Mouse (Mus musculus) lung, embryonic 16.5 days (tissue): ENCODE results near the gene Calm1. TPM values are rescaled to one million over a fixed set of nuclear protein-coding genes. Genes with fewer than 3 reads are reported as not detected.
"Not testable (repeated sequence)": the region's sequence is repeated elsewhere in the genome, so short reads cannot be mapped to it uniquely, and the experiment has no call there.

Experiments
- ATAC-seq: fragments of 200-750 bp; cut with Nextera tagmentation; 2 replicates; pipeline ENCODE4 v1.8.0; 2017; ENCODE audit warnings: low read depth, mild to moderate bottlenecking, moderate library complexity
- H3K27ac ChIP-seq: fragments of 300-500 bp; sonication (generic); 2 replicates; pipeline ENCODE4 v1.5.1; 2014; ENCODE audit warnings: mild to moderate bottlenecking, control low read depth, low read length
- H3K27me3 ChIP-seq: fragments of 300-500 bp; sonication (generic); 2 replicates; pipeline ENCODE4 v1.6.1; 2014; ENCODE audit warnings: low read depth, low read length, mixed read lengths; ENCODE audit not compliant: control insufficient read depth, insufficient read depth
- H3K36me3 ChIP-seq: fragments of 300-500 bp; sonication (generic); 2 replicates; pipeline ENCODE4 v1.6.1; 2014; ENCODE audit warnings: low read length; ENCODE audit not compliant: control insufficient read depth, insufficient read depth
- H3K4me1 ChIP-seq: fragments of 300-500 bp; sonication (generic); replicated peaks from 2 replicates; pipeline ENCODE4 v1.6.1; 2014; ENCODE audit warnings: low read length, mixed read lengths; ENCODE audit not compliant: control insufficient read depth, insufficient read depth
- H3K4me2 ChIP-seq: fragments of 300-500 bp; sonication (generic); 2 replicates; pipeline ENCODE4 v1.6.1; 2014; ENCODE audit warnings: low read depth, low read length, control low read depth
- H3K4me3 ChIP-seq: fragments of 300-500 bp; sonication (generic); 2 replicates; pipeline ENCODE4 v1.5.1; 2014; ENCODE audit warnings: mild to moderate bottlenecking, low read length, control low read depth
- H3K9ac ChIP-seq: fragments of 300-500 bp; sonication (generic); 2 replicates; pipeline ENCODE4 v1.6.1; 2014; ENCODE audit warnings: low read length, control low read depth
- H3K9me3 ChIP-seq: fragments of 300-500 bp; sonication (generic); 2 replicates; pipeline ENCODE4 v1.6.1; 2016; ENCODE audit warnings: low read length; ENCODE audit not compliant: control insufficient read depth
- WGBS: fragments of 180-500 bp; shearing (Covaris S2); extraction: QIAGEN DNeasy Blood & Tissue Kit; methylation state at CpG from one replicate; pipeline ENCODE4 v1.1.7; 2014; 5-methylcytosine and 5-hydroxymethylcytosine counted together
- polyA plus RNA-seq: library from polyadenylated mRNA; unstranded; fragments of >200 nt; fragmentation: Nextera tagmentation; extraction: Ambion mirVana; gene quantifications from 2 replicates; pipeline ENCODE4 v1.2.1, GENCODE M21; 2015

The Calm1 gene
- polyA plus RNA-seq, 1 experiment from 2014 or later: 1,859 TPM

- H3K9ac ChIP-seq: no peak overlapping the region
- no peak overlapping the region for H3K4me2 ChIP-seq
- no peak overlapping the region for H3K4me3 ChIP-seq
- no peaks in the 10 kb centered on the region; the same call in 1 of the 2 replicates for H3K9me3 ChIP-seq
- no peak overlapping the region for H3K27ac ChIP-seq
- no peaks in the 10 kb centered on the region for H3K27me3 ChIP-seq
- whole genome bisulfite sequencing: 30% methylated on average over 2 of the region's 2 CpGs
- H3K4me1 ChIP-seq: peaks cover 34% of the 10 kb centered on the region
- peaks cover 10% of the 10 kb centered on the region for H3K36me3 ChIP-seq
- no peak for ATAC-seq
Measured at GRCm38 (mm10) chr12:100213162-100213561, 13.9 kb downstream of the Calm1 start.

DNA sequence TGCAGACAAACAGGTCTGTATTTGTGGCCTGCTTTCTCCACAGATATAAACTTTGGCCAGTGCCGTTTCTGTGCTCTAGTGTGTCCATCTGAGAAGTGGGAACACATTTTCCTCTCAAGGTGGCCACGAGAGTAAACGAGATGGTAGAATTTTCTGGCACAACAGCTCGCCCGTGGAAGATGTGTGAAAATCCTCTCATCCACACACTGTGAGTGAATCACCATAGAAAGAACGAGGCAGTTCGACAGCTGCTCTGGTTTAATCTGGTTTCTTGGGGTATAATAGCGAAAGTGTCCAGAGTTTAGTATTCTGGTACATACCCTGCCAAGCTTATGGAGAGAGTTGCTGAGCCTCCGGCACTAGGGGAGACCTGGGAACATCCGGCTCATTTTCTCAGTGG lies 14.9 kb downstream of the Calm1 start:
- WGBS: 86% methylated on average over 10 of the region's 10 CpGs
- Histone ChIP-seq H3K9ac (no peak overlapping the region), H3K36me3 (peaks cover 3% of the 10 kb centered on the region; the same call in 1 of the 2 replicates), H3K27me3 (no peaks in the 10 kb centered on the region), H3K27ac (peak overlapping the region; percentile 47), H3K9me3 (no peaks in the 10 kb centered on the region; the same call in 1 of the 2 replicates), H3K4me1 (peaks cover 34% of the 10 kb centered on the region), H3K4me2 (no peak overlapping the region), H3K4me3 (no peak overlapping the region)
- no peak for ATAC-seq

DNA sequence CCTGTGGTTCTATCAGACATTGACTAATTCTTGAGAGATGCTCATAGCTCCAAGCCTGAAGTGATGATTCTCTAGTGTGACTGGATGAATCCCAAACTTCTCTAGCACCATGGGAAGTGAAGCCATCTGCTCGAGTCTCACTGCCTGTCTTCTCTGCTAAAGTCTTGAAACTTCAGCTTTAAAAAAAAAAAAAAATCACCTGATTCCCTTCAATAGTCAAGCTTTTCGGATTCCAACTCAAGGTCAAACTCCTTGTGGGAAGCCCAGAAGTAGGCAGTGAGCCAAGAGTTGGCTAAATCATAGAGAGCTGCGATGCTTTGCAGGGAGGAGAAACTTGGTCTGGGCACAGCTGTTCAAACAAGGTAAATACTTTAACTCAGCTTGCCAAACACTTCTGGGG lies 15.5 kb downstream of the Calm1 start:
- Histone ChIP-seq H3K36me3 (peaks cover 1% of the 10 kb centered on the region; the same call in 1 of the 2 replicates), H3K9me3 (no peaks in the 10 kb centered on the region; the same call in 1 of the 2 replicates), H3K4me1 (peaks cover 31% of the 10 kb centered on the region), H3K4me2 (no peak overlapping the region), H3K27ac (peak overlapping the region; percentile 47), H3K9ac (no peak overlapping the region), H3K27me3 (no peaks in the 10 kb centered on the region), H3K4me3 (no peak overlapping the region)
- peak; percentile 73 for ATAC-seq
- WGBS: 46% methylated on average over 3 of the region's 3 CpGs

DNA sequence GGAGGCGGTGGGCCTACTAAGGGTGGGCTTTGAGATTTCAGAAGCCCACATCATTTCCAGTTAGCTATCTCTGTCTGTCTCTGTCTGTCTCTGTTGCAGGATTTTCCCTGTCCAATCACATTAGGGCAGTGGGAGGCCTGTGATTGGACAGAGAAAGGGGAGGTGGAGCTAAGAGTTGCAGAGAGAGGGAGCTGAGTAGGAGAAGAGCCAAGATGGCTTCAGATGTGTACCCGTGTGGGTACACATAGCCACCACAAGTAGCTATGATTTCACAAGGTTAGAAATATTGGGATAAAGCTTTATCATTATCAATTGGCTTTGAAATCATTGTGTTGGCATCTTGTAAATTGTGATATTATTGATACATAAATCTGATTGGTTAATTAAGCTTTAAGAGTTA lies 17.9 kb downstream of the Calm1 start:
- 83% methylated on average over 2 of the region's 2 CpGs for WGBS
- not testable (repeated sequence) for H3K27ac ChIP-seq, H3K4me2 ChIP-seq, ATAC-seq, H3K27me3 ChIP-seq, H3K9ac ChIP-seq, H3K36me3 ChIP-seq, H3K4me3 ChIP-seq, H3K9me3 ChIP-seq
- peaks cover 13% of the 10 kb centered on the region for H3K4me1 ChIP-seq

GRCm38 (mm10) chr12:100220012-100220411 lies 20.8 kb downstream of the Calm1 start:
- H3K27me3 ChIP-seq: no peaks in the 10 kb centered on the region
- no peaks in the 10 kb centered on the region for H3K36me3 ChIP-seq
- H3K9ac ChIP-seq: no peak overlapping the region
- peaks cover 4% of the 10 kb centered on the region; the same call in 1 of the 2 replicates for H3K4me1 ChIP-seq
- no peak overlapping the region for H3K27ac ChIP-seq
- 50% methylated on average over 4 of the region's 4 CpGs for WGBS
- no peaks in the 10 kb centered on the region; the same call in 1 of the 2 replicates for H3K9me3 ChIP-seq
- no peak for ATAC-seq
- H3K4me3 ChIP-seq: no peak overlapping the region
- H3K4me2 ChIP-seq: no peak overlapping the region

- 30% methylated on average over 11 of the region's 11 CpGs for WGBS
- H3K4me1 ChIP-seq: peaks cover 4% of the 10 kb centered on the region; the same call in 1 of the 2 replicates
- H3K27me3 ChIP-seq: no peaks in the 10 kb centered on the region
- H3K9ac ChIP-seq: no peak overlapping the region
- no peak overlapping the region for H3K4me3 ChIP-seq
- no peaks in the 10 kb centered on the region for H3K9me3 ChIP-seq
- no peak overlapping the region for H3K27ac ChIP-seq
- no peak overlapping the region for H3K4me2 ChIP-seq
- no peak for ATAC-seq
- H3K36me3 ChIP-seq: no peaks in the 10 kb centered on the region
Measured at GRCm38 (mm10) chr12:100221608-100222321, 22.5 kb downstream of the Calm1 start.

- ATAC-seq: no peak
Measured at GRCm38 (mm10) chr12:100222322-100222993, 23.2 kb downstream of the Calm1 start.

GRCm38 (mm10) chr12:100223531-100223930 lies 24.3 kb downstream of the Calm1 start:
- Histone ChIP-seq H3K9me3 (no peaks in the 10 kb centered on the region), H3K9ac (no peak overlapping the region), H3K4me2 (no peak overlapping the region), H3K4me1 (peaks cover 4% of the 10 kb centered on the region; the same call in 1 of the 2 replicates), H3K27ac (no peak overlapping the region), H3K4me3 (no peak overlapping the region), H3K36me3 (no peaks in the 10 kb centered on the region), H3K27me3 (no peaks in the 10 kb centered on the region)
- 58% methylated on average over 8 of the region's 8 CpGs for WGBS
- ATAC-seq: no peak

More at GRCm38 (mm10) chr12:100222322-100222993, 23.2 kb downstream of the Calm1 start:
- Histone ChIP-seq H3K4me1 (peaks cover 4% of the 10 kb centered on the region; the same call in 1 of the 2 replicates), H3K4me2 (no peak overlapping the region), H3K9ac (no peak overlapping the region), H3K4me3 (no peak overlapping the region), H3K27me3 (no peaks in the 10 kb centered on the region), H3K36me3 (no peaks in the 10 kb centered on the region), H3K27ac (no peak overlapping the region), H3K9me3 (no peaks in the 10 kb centered on the region)
- 73% methylated on average over 13 of the region's 13 CpGs for WGBS

DNA sequence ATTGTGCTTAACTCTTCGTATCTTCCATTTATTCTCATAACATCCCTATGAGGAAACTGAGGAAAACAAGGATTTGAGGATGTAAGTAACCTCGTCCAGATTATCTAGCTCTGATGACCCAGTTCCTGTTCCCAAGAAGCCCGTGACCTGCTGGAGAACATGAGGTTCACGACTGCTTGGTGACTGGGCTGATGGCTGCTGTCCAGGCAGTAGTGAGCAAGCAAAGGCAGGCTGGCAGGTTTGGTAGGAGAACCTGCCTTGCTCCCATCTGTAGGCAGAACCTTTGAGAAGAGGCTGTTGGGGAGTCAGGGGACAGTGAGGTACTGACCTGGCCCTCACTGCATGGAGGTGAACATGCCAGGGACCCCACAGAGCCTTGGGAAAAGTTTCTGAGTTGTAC lies 26.0 kb downstream of the Calm1 start:
- H3K36me3 ChIP-seq: no peaks in the 10 kb centered on the region

More for the DNA sequence above, 26.0 kb downstream of the Calm1 start:
- Histone ChIP-seq H3K9me3 (no peaks in the 10 kb centered on the region), H3K4me3 (no peak overlapping the region), H3K27me3 (no peaks in the 10 kb centered on the region), H3K27ac (no peak overlapping the region), H3K4me2 (no peak overlapping the region), H3K9ac (no peak overlapping the region), H3K4me1 (peaks cover 4% of the 10 kb centered on the region; the same call in 1 of the 2 replicates)
- WGBS: 72% methylated on average over 4 of the region's 4 CpGs
- ATAC-seq: no peak
